Mouse (Mus musculus) bone marrow macrophage, adult 2 months (primary cell): ENCODE results near the gene Olfr1417.

Experiments
- CTCF ChIP-seq: IDR thresholded peaks from 2 replicates; pipeline ENCODE4 v1.5.1; 2012; ENCODE audit warnings: low read depth, mild to moderate bottlenecking, low read length, moderate library complexity
- POLR2A ChIP-seq: IDR thresholded peaks from 2 replicates; pipeline ENCODE4 v1.6.1; 2012; ENCODE audit warnings: mild to moderate bottlenecking, low read depth, low read length, borderline replicate concordance

GRCm38 (mm10) chr19:11807251-11807650 lies 31.8 kb downstream of the Olfr1417 start:
- TF ChIP-seq POLR2A, result no peak
- TF ChIP-seq CTCF, result no peak
